Mouse (Mus musculus) heart, postnatal 0 days (tissue): ENCODE data around the gene Cdrt4. TPM values are rescaled to one million over a fixed set of nuclear protein-coding genes. Genes with fewer than 3 reads are reported as not detected.

Experiments
- ATAC-seq: fragments of 200-750 bp; cut with Nextera tagmentation; 2 replicates; pipeline ENCODE4 v1.8.0; 2017; ENCODE audit warnings: low read depth, moderate number of reproducible peaks, moderate library complexity; ENCODE audit not compliant: insufficient read depth
- DNase-seq: peaks from one replicate; pipeline ENCODE4 v3.0.0-alpha.2; 2016; ENCODE audit warnings: low spot score
- H3K27ac ChIP-seq: fragments of 300-500 bp; sonication (generic); 2 replicates; pipeline ENCODE4 v1.5.1; 2014; ENCODE audit warnings: low read depth, mild to moderate bottlenecking
- H3K27me3 ChIP-seq: fragments of 300-500 bp; sonication (generic); 2 replicates; pipeline ENCODE4 v1.6.1; 2014; ENCODE audit warnings: low read length, mixed read lengths; ENCODE audit not compliant: control insufficient read depth, insufficient read depth
- H3K36me3 ChIP-seq: fragments of 300-500 bp; sonication (generic); replicated peaks from 2 replicates; pipeline ENCODE4 v1.6.1; 2014; ENCODE audit warnings: low read length, mixed read lengths; ENCODE audit not compliant: control insufficient read depth, insufficient read depth
- H3K4me1 ChIP-seq: fragments of 300-500 bp; sonication (generic); 2 replicates; pipeline ENCODE4 v1.6.1; 2014; ENCODE audit warnings: antibody characterized with exemption; ENCODE audit not compliant: control insufficient read depth, insufficient read depth
- H3K4me2 ChIP-seq: fragments of 300-500 bp; sonication (generic); 2 replicates; pipeline ENCODE4 v1.6.1; 2014; ENCODE audit warnings: low read depth, mild to moderate bottlenecking, low read length, moderate library complexity
- H3K4me3 ChIP-seq: fragments of 300-500 bp; sonication (generic); 2 replicates; pipeline ENCODE4 v1.5.1; 2014; ENCODE audit warnings: low read depth, low read length
- H3K9ac ChIP-seq: fragments of 300-500 bp; sonication (generic); replicated peaks from 2 replicates; pipeline ENCODE4 v1.6.1; 2014; ENCODE audit warnings: low read depth, low read length, mixed read lengths
- H3K9me3 ChIP-seq: fragments of 300-500 bp; sonication (generic); replicated peaks from 2 replicates; pipeline ENCODE4 v1.6.1; 2016; ENCODE audit warnings: low read length; ENCODE audit not compliant: control insufficient read depth
- CTCF ChIP-seq: IDR thresholded peaks from 2 replicates; pipeline ENCODE4 v1.5.1; 2016; ENCODE audit warnings: antibody characterized with exemption, control low read depth, low read depth
- EP300 ChIP-seq: IDR thresholded peaks from 2 replicates; pipeline ENCODE4 v1.6.1; 2016; ENCODE audit warnings: antibody characterized with exemption, low read depth
- WGBS: fragments of 180-500 bp; shearing (Covaris S2); extraction: QIAGEN DNeasy Blood & Tissue Kit; methylation state at CpG from one replicate; pipeline ENCODE4 v1.1.7; 2014; 5-methylcytosine and 5-hydroxymethylcytosine counted together
- polyA plus RNA-seq: library from polyadenylated mRNA; unstranded; fragments of >200 nt; fragmentation: Nextera tagmentation; extraction: Ambion mirVana; gene quantifications from 2 replicates; pipeline ENCODE4 v1.2.1, GENCODE M21; 2015
- total RNA-seq: library from RNA; depleted of rRNA; stranded (reverse); fragments of >200 nt; gene quantifications from 2 replicates; pipeline ENCODE4 v1.2.3, GENCODE M21; 2014; ENCODE audit warnings: low replicate concordance

Cdrt4 gene
- total and polyA plus RNA-seq, 2 experiments from 2014 or later = 0.16 TPM; not detected in 1

DNA sequence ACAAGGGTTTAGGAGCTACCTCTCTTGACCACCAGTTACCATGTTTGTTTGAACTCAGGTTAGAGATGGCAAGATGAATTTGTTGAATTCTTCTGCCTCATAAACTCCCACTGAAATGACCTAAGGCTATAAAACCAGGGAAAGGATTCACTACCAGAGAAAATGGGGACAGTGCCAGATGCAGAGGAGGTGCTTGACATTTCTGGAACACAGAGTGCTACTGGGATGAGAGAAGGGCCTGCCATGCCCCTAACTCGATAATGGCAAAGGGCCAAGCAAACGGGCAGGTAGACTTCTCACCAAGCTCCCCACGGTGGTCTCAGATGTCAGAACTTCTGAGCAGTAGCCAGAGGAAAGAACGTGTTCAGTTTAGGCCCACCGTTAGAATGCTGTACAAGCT lies 39.8 kb downstream of the Cdrt4 start:
- Histone ChIP-seq H3K9me3 (no peaks in the 10 kb centered on the region), H3K27ac (no peak overlapping the region), H3K9ac (no peak overlapping the region), H3K4me1 (no peaks in the 10 kb centered on the region), H3K36me3 (no peaks in the 10 kb centered on the region), H3K27me3 (no peaks in the 10 kb centered on the region), H3K4me2 (no peak overlapping the region), H3K4me3 (no peak overlapping the region)
- DNase-seq = no peak
- TF ChIP-seq EP300 = no peak
- no peak for TF ChIP-seq CTCF
- WGBS = 62% methylated on average over 5 of the region's 5 CpGs
- ATAC-seq = no peak

DNA sequence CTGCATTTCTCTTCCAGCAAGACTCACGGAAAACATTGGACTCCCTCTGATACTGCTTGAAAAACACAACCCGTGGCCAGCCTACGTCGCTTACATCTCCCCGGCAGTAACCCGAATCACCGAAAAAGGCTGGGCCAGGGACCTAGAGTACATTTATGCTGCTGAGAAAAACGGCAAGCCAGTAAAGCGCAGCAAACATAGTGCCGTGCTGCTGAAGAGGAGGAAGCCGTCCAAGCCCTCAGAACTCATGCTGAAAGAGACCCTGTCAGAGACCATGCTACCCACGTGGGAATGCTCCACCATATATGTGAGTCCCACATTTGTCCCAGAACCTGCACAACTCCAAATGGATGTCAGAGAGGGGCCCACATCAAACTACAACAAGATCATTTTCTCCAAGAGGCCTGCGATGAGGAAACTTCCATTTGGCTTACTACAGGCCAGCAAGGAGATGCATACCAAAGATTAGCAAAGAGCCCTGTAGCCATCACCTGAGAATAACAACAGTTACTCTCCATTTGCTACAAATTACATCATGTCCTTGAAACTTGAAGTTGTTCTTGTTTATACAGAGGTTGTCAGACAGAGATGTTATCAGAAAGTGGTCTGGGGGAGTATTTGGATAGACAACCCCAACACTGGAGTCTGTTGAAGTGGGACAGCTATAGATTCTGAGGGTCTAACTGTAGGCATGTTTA lies 41.7 kb downstream of the Cdrt4 start:
- Histone ChIP-seq H3K4me3 (no peak overlapping the region), H3K4me2 (no peak overlapping the region), H3K4me1 (peaks cover 17% of the 10 kb centered on the region), H3K36me3 (no peaks in the 10 kb centered on the region), H3K27me3 (no peaks in the 10 kb centered on the region), H3K27ac (no peak overlapping the region), H3K9ac (no peak overlapping the region), H3K9me3 (no peaks in the 10 kb centered on the region)
- ATAC-seq (no peak), DNase-seq (no peak)
- WGBS = 84% methylated on average over 13 of the region's 13 CpGs
- no peak for TF ChIP-seq CTCF
- TF ChIP-seq EP300 = no peak

DNA sequence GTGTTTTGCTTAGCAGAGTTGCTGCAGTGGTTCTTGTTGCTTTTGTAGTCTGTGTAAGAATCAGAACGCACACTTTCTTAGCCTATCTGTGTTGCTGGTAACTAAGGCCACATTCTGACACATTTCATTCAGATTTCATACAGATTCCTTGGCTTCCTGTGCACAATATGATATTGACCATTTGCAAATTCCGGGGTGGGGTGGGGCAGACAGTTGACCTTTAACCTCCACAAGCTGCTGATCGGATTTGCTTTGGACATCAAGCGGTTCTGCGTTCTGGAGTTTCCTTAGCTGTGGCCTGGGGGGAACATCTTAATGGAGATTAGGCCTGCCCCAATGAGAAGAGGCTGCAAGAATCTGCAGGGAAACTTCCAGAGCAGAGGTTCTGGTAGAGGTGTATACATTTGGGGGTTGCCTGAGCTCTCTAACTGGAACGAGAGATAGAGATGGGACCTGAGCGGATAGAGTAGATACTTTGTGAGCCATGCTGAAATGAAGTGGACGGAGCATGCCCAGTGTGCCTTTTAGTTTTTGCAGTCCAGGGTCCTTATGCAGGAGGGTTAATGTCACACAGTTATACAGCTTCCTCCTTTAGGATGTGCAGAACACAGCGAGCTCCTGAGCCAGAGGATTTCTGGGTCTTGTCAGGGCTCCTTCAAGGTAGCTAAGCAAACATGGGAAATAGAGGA lies 44.2 kb downstream of the Cdrt4 start:
- peaks cover 25% of the 10 kb centered on the region for H3K4me1 ChIP-seq
- H3K36me3 ChIP-seq = no peaks in the 10 kb centered on the region
- H3K4me2 ChIP-seq = no peak overlapping the region
- whole genome bisulfite sequencing = 84% methylated on average over 9 of the region's 9 CpGs
- ATAC-seq (no peak), DNase-seq (no peak)
- no peak overlapping the region for H3K9ac ChIP-seq
- H3K27ac ChIP-seq = no peak overlapping the region
- no peaks in the 10 kb centered on the region for H3K9me3 ChIP-seq
- H3K27me3 ChIP-seq = no peaks in the 10 kb centered on the region
- H3K4me3 ChIP-seq = no peak overlapping the region
- no peak for TF ChIP-seq EP300
- TF ChIP-seq CTCF = no peak

DNA sequence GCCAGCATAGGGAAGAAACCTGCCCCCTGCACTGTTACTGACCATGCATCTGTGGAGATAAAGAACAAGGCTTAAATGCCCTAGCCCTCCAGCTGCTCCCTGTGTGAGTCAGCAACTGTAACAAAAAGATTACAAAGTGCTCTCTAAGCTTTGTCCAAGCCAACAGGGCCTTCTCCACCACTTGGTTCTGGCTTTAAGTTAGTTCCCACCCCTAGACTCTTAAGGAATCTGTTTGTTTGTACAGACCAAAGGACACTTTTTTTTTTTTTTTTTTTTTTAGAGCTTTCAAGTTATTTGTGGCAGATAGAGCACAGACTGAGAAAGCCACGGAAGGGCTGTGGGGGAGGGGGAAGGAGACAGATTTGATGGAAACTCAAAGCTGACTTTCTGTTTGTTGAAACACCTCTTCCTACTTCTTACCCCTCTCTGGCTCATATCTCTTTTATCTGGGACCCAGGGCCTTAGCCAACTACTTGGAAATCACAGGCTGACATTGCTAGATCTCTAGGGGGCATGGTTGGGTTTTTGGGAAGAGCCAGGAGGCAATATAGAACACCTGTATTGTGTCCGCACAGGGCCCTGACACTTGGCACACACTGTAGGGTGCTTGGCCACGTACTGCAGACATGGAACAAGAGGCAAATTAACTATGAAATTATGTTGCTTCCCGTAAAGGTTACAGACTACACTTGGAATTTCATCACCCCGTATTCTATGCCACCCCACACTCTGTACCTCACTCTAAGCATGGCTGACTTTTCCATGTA lies 44.9 kb downstream of the Cdrt4 start:
- Histone ChIP-seq H3K9me3 (no peaks in the 10 kb centered on the region), H3K27ac (no peak overlapping the region; the same call in 1 of the 2 replicates)
- no peak for ATAC-seq

DNA sequence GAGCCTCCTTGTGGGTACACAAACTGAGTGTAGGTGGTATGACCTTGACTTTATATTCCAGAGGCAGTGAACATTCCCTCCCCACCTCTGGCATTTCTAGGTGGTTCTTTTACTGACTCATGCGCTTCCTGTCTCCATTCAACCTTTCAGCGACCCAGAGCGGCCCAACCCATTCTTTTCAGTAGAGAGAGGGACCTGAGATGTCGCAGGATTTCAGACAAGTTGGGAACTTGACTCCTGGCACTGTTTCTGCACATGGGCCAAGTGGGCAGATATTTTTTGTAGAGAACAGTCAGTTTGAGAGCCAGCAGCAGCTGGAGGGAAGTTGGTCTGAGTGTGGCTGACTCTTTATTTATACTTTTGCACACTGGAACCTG lies 45.5 kb downstream of the Cdrt4 start:
- Histone ChIP-seq H3K4me2 (no peak overlapping the region), H3K36me3 (no peaks in the 10 kb centered on the region), H3K27me3 (no peaks in the 10 kb centered on the region), H3K4me3 (no peak overlapping the region), H3K4me1 (peaks cover 25% of the 10 kb centered on the region), H3K27ac (peak overlapping the region; percentile 73), H3K9me3 (no peaks in the 10 kb centered on the region), H3K9ac (no peak overlapping the region)
- TF ChIP-seq CTCF (no peak), EP300 (no peak)
- ATAC-seq (no peak), DNase-seq (no peak)
- WGBS = 53% methylated on average over 4 of the region's 4 CpGs

More for the DNA sequence above, 44.9 kb downstream of the Cdrt4 start:
- Histone ChIP-seq H3K4me1 (peaks cover 25% of the 10 kb centered on the region), H3K4me2 (no peak overlapping the region), H3K27me3 (no peaks in the 10 kb centered on the region), H3K36me3 (no peaks in the 10 kb centered on the region), H3K9ac (no peak overlapping the region), H3K4me3 (no peak overlapping the region)
- TF ChIP-seq CTCF (no peak), EP300 (no peak)
- no peak for DNase-seq
- 63% methylated on average over 5 of the region's 5 CpGs for WGBS
